Mouse (Mus musculus) frontal cortex, postnatal 25 days (tissue): Measurements from ENCODE around the gene Cry1.

Experiments used
- DNase-seq, 2 experiments: peaks; one replicate each; pipeline ENCODE4 v3.0.0; 2022; ENCODE audit warnings: low spot score in 2 of 2

Gene Cry1

GRCm38 (mm10) chr10:85184964-85185608, at the start of gene Cry1:
Gene Cry1, minus strand, starts transcription at chr10:85185064.
- DNase-seq = peak; percentile 97 to 98

GRCm38 (mm10) chr10:85221771-85222050, 36.8 kb upstream of the Cry1 start:
- peak in 1 of 2 experiments; percentile 12 for DNase-seq

- peak; percentile 91 to 94 for DNase-seq
Measured at GRCm38 (mm10) chr10:85220918-85221770, 36.3 kb upstream of the Cry1 start.

- no peak for DNase-seq
Measured at GRCm38 (mm10) chr10:85214847-85215246, 30.0 kb upstream of the Cry1 start.

- DNase-seq = no peak
Measured at GRCm38 (mm10) chr10:85211673-85212072, 26.8 kb upstream of the Cry1 start.

GRCm38 (mm10) chr10:85210125-85210524, 25.3 kb upstream of the Cry1 start:
- no peak for DNase-seq

GRCm38 (mm10) chr10:85209119-85209605, 24.3 kb upstream of the Cry1 start:
- no peak for DNase-seq

- no peak for DNase-seq
Measured at GRCm38 (mm10) chr10:85205316-85205715, 20.5 kb upstream of the Cry1 start.

- DNase-seq = no peak
Measured at GRCm38 (mm10) chr10:85204255-85204855, 19.5 kb upstream of the Cry1 start.

GRCm38 (mm10) chr10:85194528-85194927, 9.7 kb upstream of the Cry1 start:
- no peak for DNase-seq

GRCm38 (mm10) chr10:85193321-85193720, 8.5 kb upstream of the Cry1 start:
- DNase-seq = no peak

GRCm38 (mm10) chr10:85190652-85191051, 5.8 kb upstream of the Cry1 start:
- no peak for DNase-seq

- DNase-seq = no peak
Measured at GRCm38 (mm10) chr10:85189966-85190365, 5.1 kb upstream of the Cry1 start.

GRCm38 (mm10) chr10:85186499-85186794, 1.6 kb upstream of the Cry1 start:
- no peak for DNase-seq

GRCm38 (mm10) chr10:85185639-85186498, 1.0 kb upstream of the Cry1 start:
- no peak for DNase-seq

GRCm38 (mm10) chr10:85184201-85184963, 482 bp downstream of the Cry1 start:
- peak; percentile 20 to 29 for DNase-seq

GRCm38 (mm10) chr10:85183619-85184018, 1.2 kb downstream of the Cry1 start:
- DNase-seq = no peak

GRCm38 (mm10) chr10:85182766-85183165, 2.1 kb downstream of the Cry1 start:
- DNase-seq = no peak

- no peak for DNase-seq
Measured at GRCm38 (mm10) chr10:85176640-85177039, 8.2 kb downstream of the Cry1 start.

GRCm38 (mm10) chr10:85165306-85165705, 19.6 kb downstream of the Cry1 start:
- DNase-seq = no peak

GRCm38 (mm10) chr10:85164791-85165190, 20.1 kb downstream of the Cry1 start:
- no peak for DNase-seq
